Mouse (Mus musculus) layer of hippocampus, adult 6 months (tissue): ENCODE results near the gene Lilra5. TPM values are rescaled to one million over a fixed set of nuclear protein-coding genes. Genes with fewer than 3 reads are reported as not detected.

Experiments
- long read RNA-seq, 2 experiments: library from polyadenylated mRNA; unstranded; transcript quantifications; one replicate each; pipeline ENCODE4 v2.0.0; 2019 to 2020
- polyA plus RNA-seq: library from polyadenylated mRNA; unstranded; fragments of <200 nt; fragmentation: Nextera tagmentation; gene quantifications from 2 replicates; pipeline ENCODE4 v1.2.3, GENCODE M21; 2021

Lilra5 gene
- 0.29 and 0.35 TPM in 2 replicates for polyA plus RNA-seq
- long read RNA-seq, experiment 1, partial matches to known transcripts: 0 of 1 reads
- long read RNA-seq, experiment 1, other reads (novel, unspliced or antisense): 0 of 1 reads
- long read RNA-seq, experiment 2: 0 reads

GRCm38 (mm10) chr7:4237454-4237853, at the start of gene Lilra5:
Gene Lilra5, plus strand, starts transcription at chr7:4237754.

Other genes starting within 250 kb of the Lilra5 start
- gene Lair1, start 174.6 kb upstream of the Lilra5 start, polyA plus RNA-seq: 8.3 and 8.8 TPM in 2 replicates
- gene Ttyh1, start 118.3 kb upstream of the Lilra5 start, polyA plus RNA-seq: 323 and 455 TPM in 2 replicates
- 5.8 and 6.8 TPM in 2 replicates for gene Leng8, start 100.7 kb upstream of the Lilra5 start, polyA plus RNA-seq
- gene Leng9, start 87.4 kb upstream of the Lilra5 start, polyA plus RNA-seq: 5.2 and 5.8 TPM in 2 replicates
- 2.6 and 3.2 TPM in 2 replicates for gene Cdc42ep5, start 72.9 kb upstream of the Lilra5 start, polyA plus RNA-seq
- not detected in 2 replicates for gene Ncr1, start 100.0 kb downstream of the Lilra5 start, polyA plus RNA-seq
- not detected in 2 replicates for gene Gp6, start 160.0 kb downstream of the Lilra5 start, polyA plus RNA-seq
- 24.6 and 35.6 TPM in 2 replicates for gene Rdh13, start 207.9 kb downstream of the Lilra5 start, polyA plus RNA-seq
- gene Eps8l1, start 222.9 kb downstream of the Lilra5 start, polyA plus RNA-seq: 3.0 and 3.6 TPM in 2 replicates